Mouse (Mus musculus) forebrain, embryonic 11.5 days (tissue): ENCODE results near the gene Birc7. TPM values are rescaled to one million over a fixed set of nuclear protein-coding genes. Genes with fewer than 3 reads are reported as not detected.

Source experiments
- ATAC-seq: fragments of 200-750 bp; cut with Nextera tagmentation; replicated peaks from 2 replicates; pipeline ENCODE4 v1.8.0; 2017; ENCODE audit warnings: moderate TSS enrichment; ENCODE audit not compliant: low FRiP score
- DNase-seq: peaks from one replicate; pipeline ENCODE4 v3.0.0-alpha.2; 2017; ENCODE audit warnings: low spot score
- H3K27ac ChIP-seq: fragments of 300-500 bp; sonication (generic); 2 replicates; pipeline ENCODE4 v1.5.1; 2014; ENCODE audit warnings: low read depth, low read length
- H3K27me3 ChIP-seq: fragments of 300-500 bp; sonication (generic); 2 replicates; pipeline ENCODE4 v1.6.1; 2014; ENCODE audit warnings: mild to moderate bottlenecking, low read length, mixed read lengths; ENCODE audit not compliant: control insufficient read depth, insufficient read depth
- H3K36me3 ChIP-seq: fragments of 300-500 bp; sonication (generic); 2 replicates; pipeline ENCODE4 v1.6.1; 2014; ENCODE audit warnings: mild to moderate bottlenecking, low read length, moderate library complexity, mixed read lengths; ENCODE audit not compliant: control insufficient read depth, insufficient read depth
- H3K4me1 ChIP-seq: fragments of 300-500 bp; sonication (generic); replicated peaks from 2 replicates; pipeline ENCODE4 v1.6.1; 2014; ENCODE audit warnings: low read length, mixed read lengths; ENCODE audit not compliant: control insufficient read depth, insufficient read depth
- H3K4me2 ChIP-seq: fragments of 300-500 bp; sonication (generic); 2 replicates; pipeline ENCODE4 v1.6.1; 2014; ENCODE audit warnings: low read depth, mild to moderate bottlenecking, low read length, moderate library complexity, mixed read lengths; ENCODE audit not compliant: severe bottlenecking
- H3K4me3 ChIP-seq: fragments of 300-500 bp; sonication (generic); 2 replicates; pipeline ENCODE4 v1.5.1; 2014; ENCODE audit warnings: low read depth, low read length
- H3K9ac ChIP-seq: fragments of 300-500 bp; sonication (generic); 2 replicates; pipeline ENCODE4 v1.6.1; 2014; ENCODE audit warnings: low read length
- H3K9me3 ChIP-seq: fragments of 300-500 bp; sonication (generic); 2 replicates; pipeline ENCODE4 v1.6.1; 2016; ENCODE audit warnings: low read length, mixed read lengths; ENCODE audit not compliant: control insufficient read depth
- WGBS: fragments of 180-500 bp; shearing (Covaris S2); extraction: QIAGEN DNeasy Blood & Tissue Kit; methylation state at CpG from one replicate; pipeline ENCODE4 v1.1.7; 2014; 5-methylcytosine and 5-hydroxymethylcytosine counted together
- polyA plus RNA-seq: library from polyadenylated mRNA; unstranded; fragments of >200 nt; fragmentation: Nextera tagmentation; extraction: Ambion mirVana; gene quantifications from 2 replicates; pipeline ENCODE4 v1.2.1, GENCODE M21; 2014

The Birc7 gene
- polyA plus RNA-seq, 1 experiment from 2014 or later = 0.36 TPM

GRCm38 (mm10) chr2:180897857-180898256 lies 31.0 kb upstream of the Birc7 start:
- Histone ChIP-seq H3K36me3 (no peaks in the 10 kb centered on the region), H3K27ac (no peak overlapping the region), H3K4me2 (no peak overlapping the region), H3K9ac (no peak overlapping the region), H3K9me3 (no peaks in the 10 kb centered on the region), H3K27me3 (no peaks in the 10 kb centered on the region), H3K4me3 (no peak overlapping the region), H3K4me1 (peaks cover 4% of the 10 kb centered on the region; the same call in 1 of the 2 replicates)
- ATAC-seq = no peak
- no peak for DNase-seq
- WGBS = 84% methylated on average over 6 of the region's 6 CpGs

GRCm38 (mm10) chr2:180902086-180902485 lies 26.7 kb upstream of the Birc7 start:
- Histone ChIP-seq H3K4me1 (no peaks in the 10 kb centered on the region), H3K4me3 (no peak overlapping the region), H3K9me3 (no peaks in the 10 kb centered on the region), H3K4me2 (no peak overlapping the region), H3K27me3 (no peaks in the 10 kb centered on the region), H3K36me3 (0 out of 2 replicates have a peak, but pooled peaks cover 2% of the 10 kb centered on the region), H3K9ac (no peak overlapping the region), H3K27ac (no peak overlapping the region)
- ATAC-seq (peak; percentile 45; the same call in 1 of the 2 replicates), DNase-seq (no peak)
- 38% methylated on average over 2 of the region's 2 CpGs for WGBS

- H3K36me3 ChIP-seq = peaks cover 2% of the 10 kb centered on the region; the same call in 1 of the 2 replicates
- no peaks in the 10 kb centered on the region for H3K27me3 ChIP-seq
- H3K4me3 ChIP-seq = no peak overlapping the region
- H3K9ac ChIP-seq = no peak overlapping the region
- no peak for DNase-seq
- no peak overlapping the region for H3K4me2 ChIP-seq
- 94% methylated on average over 18 of the region's 18 CpGs for WGBS
- no peak for ATAC-seq
- H3K27ac ChIP-seq = no peak overlapping the region
- no peaks in the 10 kb centered on the region for H3K4me1 ChIP-seq
- H3K9me3 ChIP-seq = no peaks in the 10 kb centered on the region
Observed at GRCm38 (mm10) chr2:180904435-180905208, 24.2 kb upstream of the Birc7 start.

- Histone ChIP-seq H3K36me3 (peaks cover 5% of the 10 kb centered on the region; the same call in 1 of the 2 replicates), H3K4me2 (no peak overlapping the region), H3K9ac (no peak overlapping the region), H3K4me1 (no peaks in the 10 kb centered on the region), H3K27ac (no peak overlapping the region), H3K4me3 (no peak overlapping the region), H3K27me3 (no peaks in the 10 kb centered on the region), H3K9me3 (no peaks in the 10 kb centered on the region)
- 77% methylated on average over 5 of the region's 5 CpGs for WGBS
- DNase-seq (no peak), ATAC-seq (no peak)
Observed at GRCm38 (mm10) chr2:180905556-180906221, 23.1 kb upstream of the Birc7 start.

GRCm38 (mm10) chr2:180910928-180911327 lies 17.9 kb upstream of the Birc7 start:
- ATAC-seq (no peak), DNase-seq (no peak)
- Histone ChIP-seq H3K9ac (no peak overlapping the region), H3K9me3 (no peaks in the 10 kb centered on the region), H3K27ac (no peak overlapping the region), H3K27me3 (no peaks in the 10 kb centered on the region), H3K36me3 (peaks cover 8% of the 10 kb centered on the region; the same call in 1 of the 2 replicates), H3K4me1 (no peaks in the 10 kb centered on the region), H3K4me3 (no peak overlapping the region), H3K4me2 (no peak overlapping the region)
- 94% methylated on average over 12 of the region's 12 CpGs for WGBS

GRCm38 (mm10) chr2:180915886-180916433 lies 12.9 kb upstream of the Birc7 start:
- no peaks in the 10 kb centered on the region for H3K27me3 ChIP-seq
- 91% methylated on average over 3 of the region's 3 CpGs for WGBS
- no peak overlapping the region for H3K27ac ChIP-seq
- H3K9me3 ChIP-seq = no peaks in the 10 kb centered on the region
- H3K4me1 ChIP-seq = peaks cover 6% of the 10 kb centered on the region
- ATAC-seq = no peak
- no peak overlapping the region for H3K9ac ChIP-seq
- no peak for DNase-seq
- peaks cover 8% of the 10 kb centered on the region; the same call in 1 of the 2 replicates for H3K36me3 ChIP-seq
- no peak overlapping the region for H3K4me3 ChIP-seq
- no peak overlapping the region for H3K4me2 ChIP-seq

- Histone ChIP-seq H3K9ac (peak overlapping the region; percentile 99), H3K36me3 (peaks cover 3% of the 10 kb centered on the region; the same call in 1 of the 2 replicates), H3K27me3 (no peaks in the 10 kb centered on the region), H3K27ac (no peak overlapping the region; the same call in 1 of the 2 replicates), H3K4me2 (peak overlapping the region; percentile 80), H3K4me1 (peaks cover 6% of the 10 kb centered on the region), H3K9me3 (no peaks in the 10 kb centered on the region), H3K4me3 (peak overlapping the region; percentile 99)
- DNase-seq (no peak), ATAC-seq (peak; percentile 66; the same call in 1 of the 2 replicates)
- 1% methylated on average over 57 of the region's 61 CpGs for WGBS
Observed at GRCm38 (mm10) chr2:180919913-180920809, 8.7 kb upstream of the Birc7 start.
